12 mouse cellular contexts compared by ENCODE assay signal in the genomic region with DNA sequence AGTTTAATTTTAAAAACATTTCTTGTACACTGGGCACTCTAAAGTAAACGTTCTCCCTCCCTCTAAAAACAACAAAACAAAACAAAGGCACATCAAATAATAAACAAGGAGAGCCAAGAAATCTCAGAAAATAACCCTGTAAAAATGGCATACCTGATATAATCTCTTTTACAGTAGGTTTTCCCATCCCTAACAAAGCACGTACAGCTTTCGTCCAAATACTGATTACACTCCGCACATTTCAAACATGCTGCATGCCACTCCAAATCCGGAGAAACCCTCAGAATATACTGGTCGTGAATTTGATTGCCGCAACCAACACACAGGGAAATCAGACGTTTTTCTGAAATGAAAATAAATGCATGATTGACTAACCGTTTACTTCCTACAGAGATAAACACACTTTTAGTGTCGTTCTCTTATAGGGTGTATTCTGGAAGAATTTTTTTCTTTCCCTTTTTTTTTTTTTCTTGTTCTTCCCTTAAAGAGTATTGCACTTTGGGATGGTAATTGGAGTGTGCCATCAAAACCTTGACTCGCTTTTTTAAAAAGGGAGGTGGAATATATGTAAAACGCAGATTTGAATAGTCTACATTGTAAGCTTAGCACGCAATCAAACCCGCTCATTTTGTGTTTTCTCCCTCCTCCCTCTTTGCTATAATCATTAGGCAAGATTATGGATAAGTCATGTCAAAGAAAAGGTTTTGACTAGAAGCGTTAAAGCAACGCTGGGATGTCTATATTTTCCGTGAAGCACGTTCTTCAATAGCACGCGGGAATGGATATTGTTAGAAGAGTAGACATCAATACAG. TPM values are rescaled to one million over a fixed set of nuclear protein-coding genes. Genes with fewer than 3 reads are reported as not detected.
DNase-seq lines count a peak whose midpoint lies in the region; ATAC-seq lines count a peak whose summit lies in the region.
"Had no signal": no experiment of that assay in that cellular context is flagged by ENCODE, and none has a peak within 500 bp of the region (broad histone marks: within the 10 kb centered on the region; RNA-seq: fewer than 3 reads in every experiment).

No protein-coding gene starts in this region.

- 0 out of 2 replicates have a peak overlapping the region, but pooled peaks have one; percentile 15 for H3K9ac ChIP-seq in neural tube, embryonic 11.5 days (ENCODE audit: low read length)
- H3K9ac ChIP-seq in forebrain, embryonic 16.5 days (replicated peaks; ENCODE audit: low read depth, low read length) = 0 out of 2 replicates have a peak overlapping the region, but pooled peaks have one; percentile 25
- no peak overlapping the region for H3K9ac ChIP-seq in limb, embryonic 15.5 days
- no peak overlapping the region for H3K9ac ChIP-seq in kidney, embryonic 15.5 days
- H3K9ac ChIP-seq in kidney, embryonic 16.5 days (replicated peaks; ENCODE audit: low read length) = no peak overlapping the region

- H3K36me3 ChIP-seq in neural tube, embryonic 11.5 days (ENCODE audit: control insufficient read depth, insufficient read depth, low read length) = no peaks in the 10 kb centered on the region
- no peaks in the 10 kb centered on the region for H3K36me3 ChIP-seq in forebrain, embryonic 16.5 days (ENCODE audit: control insufficient read depth, insufficient read depth)
- H3K36me3 ChIP-seq in limb, embryonic 15.5 days = no peaks in the 10 kb centered on the region
- no peaks in the 10 kb centered on the region for H3K36me3 ChIP-seq in kidney, embryonic 15.5 days
- H3K36me3 ChIP-seq in kidney, embryonic 16.5 days (ENCODE audit: insufficient read depth, low read length) = no peaks in the 10 kb centered on the region

- peak overlapping the region; percentile 91; the same call in 1 of the 2 replicates for H3K4me2 ChIP-seq in neural tube, embryonic 11.5 days (ENCODE audit: low read depth)
- no peak overlapping the region for H3K4me2 ChIP-seq in forebrain, embryonic 16.5 days (ENCODE audit: low read length)
- H3K4me2 ChIP-seq in limb, embryonic 15.5 days = 0 out of 2 replicates have a peak overlapping the region, but pooled peaks have one; percentile 98
- H3K4me2 ChIP-seq in kidney, embryonic 15.5 days = no peak overlapping the region
- H3K4me2 ChIP-seq in kidney, embryonic 16.5 days (replicated peaks; ENCODE audit: low read depth, low read length) = no peak overlapping the region

- H3K27me3 ChIP-seq in neural tube, embryonic 11.5 days (ENCODE audit: control insufficient read depth, insufficient read depth, low read length) = peaks cover 85% of the 10 kb centered on the region
- peaks cover 59% of the 10 kb centered on the region for H3K27me3 ChIP-seq in forebrain, embryonic 16.5 days (replicated peaks; ENCODE audit: control insufficient read depth, insufficient read depth, low read length)
- H3K27me3 ChIP-seq in limb, embryonic 15.5 days = peaks cover 86% of the 10 kb centered on the region
- H3K27me3 ChIP-seq in kidney, embryonic 15.5 days = peaks cover 94% of the 10 kb centered on the region
- peaks cover 88% of the 10 kb centered on the region for H3K27me3 ChIP-seq in kidney, embryonic 16.5 days (ENCODE audit: insufficient read depth, low read length)

- peak overlapping the region; percentile 58 for H3K4me3 ChIP-seq in neural tube, embryonic 11.5 days (ENCODE audit: low read depth, low read length)
- peak overlapping the region; percentile 70 for H3K4me3 ChIP-seq in forebrain, embryonic 16.5 days (replicated peaks; ENCODE audit: low read length)
- H3K4me3 ChIP-seq in limb, embryonic 15.5 days = no peak overlapping the region
- no peak overlapping the region; the same call in 1 of the 2 replicates for H3K4me3 ChIP-seq in kidney, embryonic 15.5 days (replicated peaks)
- no peak overlapping the region for H3K4me3 ChIP-seq in kidney, embryonic 16.5 days (ENCODE audit: low read length)

- 1% methylated on average over 20 of the region's 20 CpGs for WGBS in neural tube, embryonic 11.5 days
- WGBS in forebrain, embryonic 16.5 days = under 1% methylated on average over 20 of the region's 20 CpGs
- 1% methylated on average over 20 of the region's 20 CpGs for WGBS in limb, embryonic 15.5 days
- WGBS in kidney, embryonic 15.5 days = under 1% methylated on average over 20 of the region's 20 CpGs
- WGBS in kidney, embryonic 16.5 days = 1% methylated on average over 20 of the region's 20 CpGs

- no peak for DNase-seq in neural tube, embryonic 11.5 days (ENCODE audit: low spot score)
- no peak for DNase-seq in neural tube, embryonic 10.5 days (ENCODE audit: extremely low spot score, low spot score)
- DNase-seq: adrenal gland, postnatal 36 days; cerebellum, postnatal 36 days; heart, postnatal 36 days; lung, postnatal 4 days; right cerebral cortex, postnatal 25 days had no signal

- ATAC-seq in neural tube, embryonic 11.5 days (ENCODE audit: insufficient read depth, low FRiP score, low TSS enrichment) = no peak
- no peak for ATAC-seq in forebrain, embryonic 16.5 days
- ATAC-seq in limb, embryonic 15.5 days (ENCODE audit: insufficient number of reproducible peaks, low FRiP score, low TSS enrichment, low read depth) = no peak
- no peak for ATAC-seq in kidney, embryonic 15.5 days (replicated peaks; ENCODE audit: low FRiP score)
- no peak for ATAC-seq in kidney, embryonic 16.5 days (ENCODE audit: low FRiP score, low TSS enrichment)
- ATAC-seq in megakaryocyte progenitor cell, adult 5-6 weeks (replicated peaks; ENCODE audit: poor library complexity) = no peak

- H3K9me3 ChIP-seq in neural tube, embryonic 11.5 days (ENCODE audit: control insufficient read depth, low read length) = no peaks in the 10 kb centered on the region
- H3K9me3 ChIP-seq in forebrain, embryonic 16.5 days (ENCODE audit: control insufficient read depth, low read length) = no peaks in the 10 kb centered on the region
- H3K9me3 ChIP-seq in limb, embryonic 15.5 days = no peaks in the 10 kb centered on the region
- H3K9me3 ChIP-seq in kidney, embryonic 15.5 days (replicated peaks) = no peaks in the 10 kb centered on the region
- no peaks in the 10 kb centered on the region for H3K9me3 ChIP-seq in kidney, embryonic 16.5 days (ENCODE audit: low read length)

- H3K27ac ChIP-seq in neural tube, embryonic 11.5 days (ENCODE audit: low read depth, low read length) = peak overlapping the region; percentile 36
- peak overlapping the region; percentile 53; the same call in 1 of the 2 replicates for H3K27ac ChIP-seq in forebrain, embryonic 16.5 days (ENCODE audit: low read length)
- no peak overlapping the region for H3K27ac ChIP-seq in limb, embryonic 15.5 days
- no peak overlapping the region for H3K27ac ChIP-seq in kidney, embryonic 15.5 days
- no peak overlapping the region for H3K27ac ChIP-seq in kidney, embryonic 16.5 days (ENCODE audit: low read length)

- H3K4me1 ChIP-seq in neural tube, embryonic 11.5 days (ENCODE audit: control insufficient read depth, insufficient read depth, low read length) = no peaks in the 10 kb centered on the region
- H3K4me1 ChIP-seq in forebrain, embryonic 16.5 days (replicated peaks; ENCODE audit: control insufficient read depth, insufficient read depth, low read length) = peaks cover 16% of the 10 kb centered on the region
- peaks cover 14% of the 10 kb centered on the region for H3K4me1 ChIP-seq in limb, embryonic 15.5 days
- H3K4me1 ChIP-seq in kidney, embryonic 15.5 days = peaks cover 16% of the 10 kb centered on the region
- H3K4me1 ChIP-seq in kidney, embryonic 16.5 days (ENCODE audit: insufficient read depth, low read length) = peaks cover 8% of the 10 kb centered on the region; the same call in 1 of the 2 replicates

RNA-seq across cellular contexts. Expression of a gene that starts 1.2 kb away (rescaled TPM):
- polyA plus RNA-seq in neural tube, embryonic 11.5 days (2014; fragmentation: Nextera tagmentation; extraction: Ambion mirVana) = 111 and 136 TPM in 2 replicates
- polyA plus RNA-seq in forebrain, embryonic 16.5 days (2015; fragmentation: Nextera tagmentation; extraction: Ambion mirVana) = 49.7 and 61.5 TPM in 2 replicates
- polyA plus RNA-seq in limb, embryonic 15.5 days (2015; fragmentation: Nextera tagmentation; extraction: Ambion mirVana) = 1.1 and 1.5 TPM in 2 replicates
- 2.7 and 5.0 TPM in 2 replicates for polyA plus RNA-seq in kidney, embryonic 15.5 days (2015; fragmentation: Nextera tagmentation; extraction: Ambion mirVana)
- 2.1 and 3.0 TPM in 2 replicates for polyA plus RNA-seq in kidney, embryonic 16.5 days (2015; fragmentation: Nextera tagmentation; extraction: Ambion mirVana)
- not detected in 2 replicates for total RNA-seq in megakaryocyte progenitor cell, adult 5-6 weeks (2015)
- total RNA-seq in megakaryocyte progenitor cell, adult 5-6 weeks (2017) = 0.58 TPM in 1 of 2 replicates, not detected in the other

Comparison
In these comparisons a context has a peak if more than half of its experiments do, and no peak if none do; other contexts are left out.
1. H3K27ac ChIP-seq: peak in neural tube, embryonic 11.5 days (single experiment) and forebrain, embryonic 16.5 days (single experiment); none in limb, embryonic 15.5 days (single experiment), kidney, embryonic 15.5 days (single experiment) and kidney, embryonic 16.5 days (single experiment).
2. H3K4me2 ChIP-seq: peak in neural tube, embryonic 11.5 days (single experiment) and limb, embryonic 15.5 days (single experiment); none in forebrain, embryonic 16.5 days (single experiment), kidney, embryonic 15.5 days (single experiment) and kidney, embryonic 16.5 days (single experiment).
3. H3K4me3 ChIP-seq: peak in neural tube, embryonic 11.5 days (single experiment) and forebrain, embryonic 16.5 days (single experiment); none in limb, embryonic 15.5 days (single experiment), kidney, embryonic 15.5 days (single experiment) and kidney, embryonic 16.5 days (single experiment).
4. H3K9ac ChIP-seq: peak in neural tube, embryonic 11.5 days (single experiment) and forebrain, embryonic 16.5 days (single experiment); none in limb, embryonic 15.5 days (single experiment), kidney, embryonic 15.5 days (single experiment) and kidney, embryonic 16.5 days (single experiment).